Mouse (Mus musculus): ENCODE measurements around the gene Fam19a1.

DNA sequence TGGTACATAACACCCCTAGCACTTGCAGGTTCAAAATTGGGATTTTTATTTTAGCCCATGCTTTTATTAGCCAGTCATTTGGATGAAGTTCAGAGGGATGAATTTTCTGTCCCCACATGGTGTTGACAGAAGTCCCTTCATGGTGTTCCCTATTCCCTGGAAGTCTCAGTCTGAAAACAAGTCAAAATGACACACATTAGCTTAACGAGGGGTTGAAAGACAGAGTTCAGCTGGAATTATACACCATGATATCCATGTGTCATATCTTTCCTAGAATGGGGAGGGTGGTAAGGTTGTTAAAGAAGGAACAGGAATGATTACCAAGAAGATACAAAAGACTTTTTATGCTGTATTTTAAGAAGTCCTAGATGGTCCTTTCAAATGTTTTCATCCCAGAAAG, 511.2 kb downstream of the Fam19a1 start:
- TF ChIP-seq CTCF (IDR thresholded peaks at IDR 0.05; ENCODE audit: low read depth, low read length) = no peak
- no peak for TF ChIP-seq POLR2A (IDR thresholded peaks at IDR 0.05; ENCODE audit: insufficient read depth, low read length)
- no peak for TF ChIP-seq EP300 (IDR thresholded peaks at IDR 0.05; ENCODE audit: insufficient read depth, low read depth, low read length)

All from ES-Bruce4 (cell line).